ENCODE assay signal across 28 mouse cellular contexts in the genomic region with DNA sequence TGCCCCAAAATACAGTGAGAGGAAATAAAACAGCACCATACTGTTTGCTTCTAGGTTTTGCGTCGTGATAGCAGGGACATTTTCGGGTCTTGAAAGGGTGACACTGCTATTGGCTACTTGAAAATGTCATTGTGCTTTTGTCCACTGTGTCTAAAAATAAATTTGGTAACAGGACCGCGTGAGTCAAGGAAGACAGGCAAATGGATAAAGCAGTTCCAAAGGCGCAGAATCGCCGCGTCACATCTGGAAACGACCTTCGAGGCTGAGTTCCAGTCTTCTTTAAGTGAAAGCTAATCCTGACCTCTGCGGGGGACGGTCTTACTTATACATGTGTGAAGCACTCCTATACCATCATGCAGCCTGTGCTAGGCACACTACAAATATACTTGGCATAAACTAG. TPM values are rescaled to one million over a fixed set of nuclear protein-coding genes. Genes with fewer than 3 reads are reported as not detected.
DNase-seq lines count a peak whose midpoint lies in the region; ATAC-seq lines count a peak whose summit lies in the region.
"Had no signal": no experiment of that assay in that cellular context is flagged by ENCODE, and none has a peak within 500 bp of the region (broad histone marks: within the 10 kb centered on the region; RNA-seq: fewer than 3 reads in every experiment).

No protein-coding gene starts in this region.

- H3K9ac ChIP-seq in embryonic facial prominence, embryonic 15.5 days, result no peak overlapping the region
- H3K9ac ChIP-seq in heart, embryonic 14.5 days (ENCODE audit: low read length), result peak overlapping the region; percentile 17
- H3K9ac ChIP-seq: forebrain, embryonic 13.5 days; kidney, embryonic 15.5 days; liver, embryonic 14.5 days; lung, embryonic 14.5 days; neural tube, embryonic 15.5 days had no signal

- intact Hi-C loops in heart, postnatal 14 days (cut with DNase I), result no loop called here

- H3K4me2 ChIP-seq in embryonic facial prominence, embryonic 15.5 days (replicated peaks), result no peak overlapping the region
- H3K4me2 ChIP-seq in heart, embryonic 14.5 days (ENCODE audit: low read length), result peak overlapping the region; percentile 47
- H3K4me2 ChIP-seq: forebrain, embryonic 13.5 days; kidney, embryonic 15.5 days; lung, embryonic 14.5 days; neural tube, embryonic 15.5 days had no signal

- H3K36me3 ChIP-seq in embryonic facial prominence, embryonic 15.5 days, result no peaks in the 10 kb centered on the region
- H3K36me3 ChIP-seq in embryonic facial prominence, embryonic 10.5 days (replicated peaks), result no peaks in the 10 kb centered on the region; the same call in 1 of the 2 replicates
- peaks cover 8% of the 10 kb centered on the region for H3K36me3 ChIP-seq in heart, embryonic 10.5 days
- no peaks in the 10 kb centered on the region for H3K36me3 ChIP-seq in heart, embryonic 14.5 days (ENCODE audit: control insufficient read depth, insufficient read depth, low read length)
- H3K36me3 ChIP-seq: kidney, embryonic 15.5 days; neural tube, embryonic 15.5 days had no signal

- 0 out of 2 replicates have a peak overlapping the region, but pooled peaks have one; percentile 1 for H3K27ac ChIP-seq in embryonic facial prominence, embryonic 15.5 days (replicated peaks)
- no peak overlapping the region for H3K27ac ChIP-seq in embryonic facial prominence, embryonic 10.5 days (replicated peaks)
- H3K27ac ChIP-seq in heart, embryonic 10.5 days, result peak overlapping the region; percentile 85
- peak overlapping the region; percentile 87 to 89 for H3K27ac ChIP-seq in heart, embryonic 14.5 days (replicated peaks in 1 of 2; ENCODE audit: control insufficient read depth in 1 of 2, insufficient read depth in 1 of 2, low read depth in 2 of 2, low read length in 2 of 2)
- H3K27ac ChIP-seq: forebrain, embryonic 13.5 days; kidney, embryonic 15.5 days; liver, embryonic 14.5 days; neural tube, embryonic 15.5 days had no signal

- WGBS in embryonic facial prominence, embryonic 15.5 days, result 75% methylated on average over 13 of the region's 13 CpGs
- 88% methylated on average over 13 of the region's 13 CpGs for WGBS in embryonic facial prominence, embryonic 10.5 days
- 48% methylated on average over 13 of the region's 13 CpGs for WGBS in heart, embryonic 10.5 days
- 29% methylated on average over 13 of the region's 13 CpGs for WGBS in heart, embryonic 14.5 days

- H3K9me3 ChIP-seq in embryonic facial prominence, embryonic 15.5 days (replicated peaks), result no peaks in the 10 kb centered on the region
- no peaks in the 10 kb centered on the region for H3K9me3 ChIP-seq in embryonic facial prominence, embryonic 10.5 days
- no peaks in the 10 kb centered on the region for H3K9me3 ChIP-seq in heart, embryonic 10.5 days
- H3K9me3 ChIP-seq in heart, embryonic 14.5 days (ENCODE audit: control insufficient read depth, low read length), result no peaks in the 10 kb centered on the region
- H3K9me3 ChIP-seq: forebrain, embryonic 13.5 days; kidney, embryonic 15.5 days; neural tube, embryonic 15.5 days had no signal

- no peak for ATAC-seq in embryonic facial prominence, embryonic 15.5 days (ENCODE audit: insufficient number of reproducible peaks, low FRiP score, low TSS enrichment, low read depth)
- no peak for ATAC-seq in heart, embryonic 14.5 days (ENCODE audit: insufficient number of reproducible peaks, insufficient read depth, low FRiP score, low read depth)
- ATAC-seq: CD4-positive, CD25-positive, alpha-beta regulatory T cell, adult 4 months; forebrain, embryonic 13.5 days; hindbrain, embryonic 16.5 days had no signal

- H3K4me3 ChIP-seq in embryonic facial prominence, embryonic 15.5 days (replicated peaks), result no peak overlapping the region
- H3K4me3 ChIP-seq in embryonic facial prominence, embryonic 10.5 days, result no peak overlapping the region
- H3K4me3 ChIP-seq in heart, embryonic 10.5 days, result no peak overlapping the region
- no peak overlapping the region for H3K4me3 ChIP-seq in heart, embryonic 14.5 days (ENCODE audit: control insufficient read depth in 1 of 2, insufficient read depth in 1 of 2, low read depth in 1 of 2, low read length in 2 of 2)
- H3K4me3 ChIP-seq: forebrain, embryonic 13.5 days; kidney, embryonic 15.5 days; neural tube, embryonic 15.5 days had no signal

- H3K4me1 ChIP-seq in embryonic facial prominence, embryonic 15.5 days, result peaks cover 47% of the 10 kb centered on the region
- H3K4me1 ChIP-seq in embryonic facial prominence, embryonic 10.5 days, result peaks cover 42% of the 10 kb centered on the region
- peaks cover 69% of the 10 kb centered on the region for H3K4me1 ChIP-seq in heart, embryonic 10.5 days
- H3K4me1 ChIP-seq in heart, embryonic 14.5 days (ENCODE audit: control insufficient read depth in 2 of 2, insufficient read depth in 2 of 2, low read length in 2 of 2), result peaks cover 46 to 89% of the 10 kb centered on the region in 2 experiments

- no peaks in the 10 kb centered on the region for H3K27me3 ChIP-seq in embryonic facial prominence, embryonic 15.5 days
- no peaks in the 10 kb centered on the region for H3K27me3 ChIP-seq in embryonic facial prominence, embryonic 10.5 days (replicated peaks; ENCODE audit: low read depth, poor library complexity, severe bottlenecking)
- H3K27me3 ChIP-seq in heart, embryonic 10.5 days (ENCODE audit: insufficient read depth, poor library complexity, severe bottlenecking), result no peaks in the 10 kb centered on the region
- no peaks in the 10 kb centered on the region for H3K27me3 ChIP-seq in heart, embryonic 14.5 days (ENCODE audit: control insufficient read depth, insufficient read depth, low read length)
- H3K27me3 ChIP-seq: forebrain, embryonic 13.5 days; kidney, embryonic 15.5 days; neural tube, embryonic 15.5 days had no signal

- no peak for DNase-seq in embryonic facial prominence, embryonic 10.5 days (ENCODE audit: low spot score)
- DNase-seq in heart, embryonic 10.5 days (ENCODE audit: low spot score), result no peak
- no peak for DNase-seq in heart, postnatal 14 days
- DNase-seq in embryo, embryonic 9.5 days (ENCODE audit: extremely low spot score), result no peak
- DNase-seq in Muller cell, postnatal 12 days (ENCODE audit: inconsistent ontology term), result no peak
- DNase-seq: adrenal gland, postnatal 10 days; cerebellum, adult 18-20 months; cerebellum, postnatal 10 days; gastrocnemius, postnatal 25 days; kidney, adult 18-20 months; kidney, postnatal 4 days; layer of hippocampus, postnatal 36 days; left cerebral cortex, postnatal 4 days; liver; lung, embryonic 14.5 days; lung, postnatal 14 days; midbrain, embryonic 14.5 days; retina, postnatal 1 day; right cerebral cortex, postnatal 14 days; thymus, postnatal 4 days had no signal

RNA-seq across cellular contexts. Expression of a gene that starts 35.0 kb away (rescaled TPM):
- 22.7 and 24.8 TPM in 2 replicates for polyA plus RNA-seq in embryonic facial prominence, embryonic 15.5 days (2015; fragmentation: Nextera tagmentation; extraction: Ambion mirVana)
- 14.5 and 15.0 TPM in 2 replicates for polyA plus RNA-seq in embryonic facial prominence, embryonic 10.5 days (2016; fragmentation: Nextera tagmentation; extraction: Ambion mirVana)
- 24.8 and 37.6 TPM in 2 replicates for polyA plus RNA-seq in heart, embryonic 10.5 days (2016; fragmentation: Nextera tagmentation; extraction: Ambion mirVana)
- total RNA-seq in heart, postnatal 14 days (2021), result 10 to 100 TPM; 35.5 to 40.0 TPM
- polyA plus RNA-seq in heart, embryonic 14.5 days (2014; fragmentation: Nextera tagmentation; extraction: Ambion mirVana), result 44.4 and 47.6 TPM in 2 replicates
- polyA plus RNA-seq: CD4-positive, CD25-positive, alpha-beta regulatory T cell, adult 4 months had no signal
